Mouse (Mus musculus): ENCODE data around the gene Dcun1d4. TPM values are rescaled to one million over a fixed set of nuclear protein-coding genes. Genes with fewer than 3 reads are reported as not detected.
"Not testable (repeated sequence)": the region's sequence is repeated elsewhere in the genome, so short reads cannot be mapped to it uniquely, and the experiment has no call there.

The Dcun1d4 gene
- total RNA-seq, 2 experiments from 2014 or later: 37.9 to 57.2 TPM

GRCm38 (mm10) chr5:73547252-73547651 lies 66.5 kb downstream of the Dcun1d4 start:
- peak; percentile 18 to 23 for DNase-seq

- DNase-seq: no peak
Measured at GRCm38 (mm10) chr5:73548237-73548636, 67.4 kb downstream of the Dcun1d4 start.

GRCm38 (mm10) chr5:73548838-73549237 lies 68.0 kb downstream of the Dcun1d4 start:
- no peak for DNase-seq

GRCm38 (mm10) chr5:73551836-73552235 lies 71.0 kb downstream of the Dcun1d4 start:
- no peak for DNase-seq

- peak in 1 of 2 experiments; percentile 74 for DNase-seq
Measured at GRCm38 (mm10) chr5:73553903-73554302, 73.1 kb downstream of the Dcun1d4 start.

- DNase-seq: no peak
Measured at GRCm38 (mm10) chr5:73555096-73555852, 74.5 kb downstream of the Dcun1d4 start.

GRCm38 (mm10) chr5:73556733-73557425 lies 76.1 kb downstream of the Dcun1d4 start:
- no peak for DNase-seq

- DNase-seq: no peak
Measured at GRCm38 (mm10) chr5:73558756-73559155, 78.0 kb downstream of the Dcun1d4 start.

GRCm38 (mm10) chr5:73564038-73564437 lies 83.2 kb downstream of the Dcun1d4 start:
- DNase-seq: no peak

GRCm38 (mm10) chr5:73566119-73566518 lies 85.3 kb downstream of the Dcun1d4 start:
- no peak for DNase-seq

- no peak for DNase-seq
Measured at GRCm38 (mm10) chr5:73566892-73567291, 86.1 kb downstream of the Dcun1d4 start.

- DNase-seq: no peak
Measured at GRCm38 (mm10) chr5:73569181-73569580, 88.4 kb downstream of the Dcun1d4 start.

GRCm38 (mm10) chr5:73571395-73572156 lies 90.8 kb downstream of the Dcun1d4 start:
- no peak for DNase-seq

GRCm38 (mm10) chr5:73572846-73573245 lies 92.0 kb downstream of the Dcun1d4 start:
- no peak for DNase-seq

GRCm38 (mm10) chr5:73573789-73574188 lies 93.0 kb downstream of the Dcun1d4 start:
- peak in 1 of 2 experiments; percentile 18 for DNase-seq

GRCm38 (mm10) chr5:73574616-73575015 lies 93.8 kb downstream of the Dcun1d4 start:
- DNase-seq: peak; percentile 33 to 51

GRCm38 (mm10) chr5:73576708-73577107 lies 95.9 kb downstream of the Dcun1d4 start:
- DNase-seq: peak in 1 of 2 experiments; percentile 12

GRCm38 (mm10) chr5:73578131-73578530 lies 97.3 kb downstream of the Dcun1d4 start:
- no peak for DNase-seq

GRCm38 (mm10) chr5:73584011-73584410 lies 103.2 kb downstream of the Dcun1d4 start:
- DNase-seq: not testable (repeated sequence)

GRCm38 (mm10) chr5:73585212-73586115 lies 104.7 kb downstream of the Dcun1d4 start:
- peak; percentile 69 to 70 for DNase-seq

- no peak for DNase-seq
Measured at GRCm38 (mm10) chr5:73586597-73586996, 105.8 kb downstream of the Dcun1d4 start.

GRCm38 (mm10) chr5:73587119-73587518 lies 106.3 kb downstream of the Dcun1d4 start:
- no peak for DNase-seq

Data from adrenal gland, postnatal 36 days (tissue).